Mouse (Mus musculus): ENCODE measurements around the gene Ergic1.

Ergic1 gene

GRCm38 (mm10) chr17:26598845-26599244 lies 37.6 kb downstream of the Ergic1 start:
- no peak for DNase-seq (ENCODE audit: low read depth, low spot score)

- DNase-seq (ENCODE audit: low read depth, low spot score): peak; percentile 11
Observed at GRCm38 (mm10) chr17:26600913-26601447, 39.7 kb downstream of the Ergic1 start.

GRCm38 (mm10) chr17:26601514-26601913 lies 40.2 kb downstream of the Ergic1 start:
- DNase-seq (ENCODE audit: low read depth, low spot score): no peak

- DNase-seq (ENCODE audit: low read depth, low spot score): no peak
Observed at GRCm38 (mm10) chr17:26601926-26602325, 40.6 kb downstream of the Ergic1 start.

GRCm38 (mm10) chr17:26602371-26602885 lies 41.1 kb downstream of the Ergic1 start:
- DNase-seq (ENCODE audit: low read depth, low spot score): no peak

- DNase-seq (ENCODE audit: low read depth, low spot score): no peak
Observed at GRCm38 (mm10) chr17:26603311-26603710, 42.0 kb downstream of the Ergic1 start.

- peak; percentile 68 for DNase-seq (ENCODE audit: low read depth, low spot score)
Observed at GRCm38 (mm10) chr17:26605636-26606035, 44.3 kb downstream of the Ergic1 start.

- DNase-seq (ENCODE audit: low read depth, low spot score): no peak
Observed at GRCm38 (mm10) chr17:26606516-26606915, 45.2 kb downstream of the Ergic1 start.

- DNase-seq (ENCODE audit: low read depth, low spot score): no peak
Observed at GRCm38 (mm10) chr17:26608348-26608747, 47.1 kb downstream of the Ergic1 start.

GRCm38 (mm10) chr17:26608877-26609276 lies 47.6 kb downstream of the Ergic1 start:
- no peak for DNase-seq (ENCODE audit: low read depth, low spot score)

GRCm38 (mm10) chr17:26609820-26610219 lies 48.5 kb downstream of the Ergic1 start:
- DNase-seq (ENCODE audit: low read depth, low spot score): no peak

- no peak for DNase-seq (ENCODE audit: low read depth, low spot score)
Observed at GRCm38 (mm10) chr17:26611328-26611727, 50.0 kb downstream of the Ergic1 start.

- no peak for DNase-seq (ENCODE audit: low read depth, low spot score)
Observed at GRCm38 (mm10) chr17:26611918-26612317, 50.6 kb downstream of the Ergic1 start.

- DNase-seq (ENCODE audit: low read depth, low spot score): no peak
Observed at GRCm38 (mm10) chr17:26614286-26614685, 53.0 kb downstream of the Ergic1 start.

GRCm38 (mm10) chr17:26614708-26615486 lies 53.6 kb downstream of the Ergic1 start:
- DNase-seq (ENCODE audit: low read depth, low spot score): no peak

- no peak for DNase-seq (ENCODE audit: low read depth, low spot score)
Observed at GRCm38 (mm10) chr17:26616696-26617095, 55.4 kb downstream of the Ergic1 start.

GRCm38 (mm10) chr17:26618498-26618897 lies 57.2 kb downstream of the Ergic1 start:
- DNase-seq (ENCODE audit: low read depth, low spot score): no peak

- DNase-seq (ENCODE audit: low read depth, low spot score): no peak
Observed at GRCm38 (mm10) chr17:26619577-26619976, 58.3 kb downstream of the Ergic1 start.

- no peak for DNase-seq (ENCODE audit: low read depth, low spot score)
Observed at GRCm38 (mm10) chr17:26620292-26620691, 59.0 kb downstream of the Ergic1 start.

GRCm38 (mm10) chr17:26620786-26621766 lies 59.8 kb downstream of the Ergic1 start:
- peak; percentile 65 for DNase-seq (ENCODE audit: low read depth, low spot score)

- DNase-seq (ENCODE audit: low read depth, low spot score): no peak
Observed at GRCm38 (mm10) chr17:26621912-26622311, 60.6 kb downstream of the Ergic1 start.

GRCm38 (mm10) chr17:26623991-26624390 lies 62.7 kb downstream of the Ergic1 start:
- DNase-seq (ENCODE audit: low read depth, low spot score): no peak

Data from A20 (cell line).